8 mouse cellular contexts compared by ENCODE assay signal in the genomic region with DNA sequence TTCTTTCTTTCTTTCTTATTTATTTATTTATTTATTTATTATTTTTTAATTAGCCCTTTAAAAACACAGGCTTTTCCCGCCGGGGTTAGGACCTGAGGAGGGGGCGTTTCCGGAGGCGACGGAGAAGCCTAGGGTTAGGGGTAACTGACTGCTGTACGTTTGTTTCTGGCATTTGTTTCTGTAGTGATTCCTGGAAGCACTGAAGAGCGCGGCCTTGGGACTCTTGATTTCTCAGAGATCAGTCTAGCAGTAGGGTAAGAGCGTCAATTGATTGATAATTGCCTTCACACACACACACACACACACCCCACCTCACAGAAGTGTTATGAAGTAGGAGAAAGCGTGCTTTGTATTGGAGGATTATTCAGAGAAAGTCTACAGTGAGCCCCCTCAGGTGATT. TPM values are rescaled to one million over a fixed set of nuclear protein-coding genes. Genes with fewer than 3 reads are reported as not detected.
DNase-seq lines count a peak whose midpoint lies in the region; ATAC-seq and TF ChIP-seq lines count a peak whose summit lies in the region.

No protein-coding gene starts in this region.

- no peaks in the 10 kb centered on the region for H3K9me3 ChIP-seq in MEL (replicated peaks; ENCODE audit: insufficient read depth, low read length)
- no peaks in the 10 kb centered on the region for H3K9me3 ChIP-seq in forebrain, embryonic 13.5 days (replicated peaks)
- no peaks in the 10 kb centered on the region for H3K9me3 ChIP-seq in liver, embryonic 13.5 days (replicated peaks)

- H3K27me3 ChIP-seq in kidney, adult 2 months (replicated peaks; ENCODE audit: control insufficient read depth, insufficient read depth, low read length) = no peaks in the 10 kb centered on the region
- H3K27me3 ChIP-seq in MEL (ENCODE audit: control insufficient read depth in 1 of 2, insufficient read depth in 2 of 2, low read length in 2 of 2) = no peaks in the 10 kb centered on the region; a peak in 2 of 4 replicates
- peaks cover 3% of the 10 kb centered on the region; the same call in 1 of the 2 replicates for H3K27me3 ChIP-seq in forebrain, embryonic 13.5 days
- peaks cover 9% of the 10 kb centered on the region for H3K27me3 ChIP-seq in liver, embryonic 13.5 days

- TF ChIP-seq RAD21 in MEL (IDR thresholded peaks at IDR 0.05; ENCODE audit: low read depth, low read length) = no peak

- no peak for TF ChIP-seq CTCF in kidney, adult 2 months (conservative IDR thresholded peaks at IDR 0.05; ENCODE audit: insufficient read depth, insufficient read length, low read depth, low read length)
- no peak for TF ChIP-seq CTCF in MEL (IDR thresholded peaks at IDR 0.05 in 2 of 3, conservative IDR thresholded peaks at IDR 0.05 in 1 of 3; ENCODE audit: control insufficient read depth in 1 of 3, insufficient read depth in 1 of 3, low read depth in 2 of 3, low read length in 3 of 3, poor library complexity in 1 of 3, severe bottlenecking in 1 of 3)

- H3K9ac ChIP-seq in MEL (ENCODE audit: control insufficient read depth, low read depth, low read length, poor library complexity, severe bottlenecking) = peak overlapping the region; percentile 65
- peak overlapping the region; percentile 95 for H3K9ac ChIP-seq in forebrain, embryonic 13.5 days
- peak overlapping the region; percentile 86 for H3K9ac ChIP-seq in liver, embryonic 13.5 days

- ATAC-seq in forebrain, embryonic 13.5 days = peak; percentile 32
- ATAC-seq in liver, embryonic 13.5 days (ENCODE audit: low read depth) = no peak

- peak overlapping the region; percentile 87 for H3K4me3 ChIP-seq in kidney, adult 2 months (ENCODE audit: insufficient read depth, low read depth, low read length)
- peak overlapping the region; percentile 66 to 93 for H3K4me3 ChIP-seq in MEL (ENCODE audit: control insufficient read depth in 1 of 2, insufficient read depth in 1 of 2, low read depth in 2 of 2, low read length in 2 of 2)
- peak overlapping the region; percentile 87 for H3K4me3 ChIP-seq in forebrain, embryonic 13.5 days
- H3K4me3 ChIP-seq in liver, embryonic 13.5 days (replicated peaks) = peak overlapping the region; percentile 84

- no peak for DNase-seq in kidney, adult 2 months
- DNase-seq in kidney, postnatal 25 days = no peak
- peak; percentile 21 for DNase-seq in MEL (ENCODE audit: low read depth, low spot score)
- DNase-seq in liver, embryonic 13.5 days = no peak
- no peak for DNase-seq in urinary bladder, adult 2 months (ENCODE audit: low spot score)
- DNase-seq in thymus, postnatal 36 days = no peak
- DNase-seq in right cerebral cortex, postnatal 4 days = no peak

- 16% methylated on average over 11 of the region's 11 CpGs for WGBS in kidney, adult 2 months
- 2% methylated on average over 11 of the region's 11 CpGs for WGBS in forebrain, embryonic 13.5 days
- WGBS in liver, embryonic 13.5 days (ENCODE audit: insufficient replicate concordance) = 14% methylated on average over 11 of the region's 11 CpGs

- peaks cover 6% of the 10 kb centered on the region; the same call in 1 of the 2 replicates for H3K4me1 ChIP-seq in kidney, adult 2 months (ENCODE audit: control insufficient read depth, insufficient read depth, low read length)
- peaks cover 5 to 6% of the 10 kb centered on the region in 2 experiments; a peak in 3 of 4 replicates for H3K4me1 ChIP-seq in MEL (ENCODE audit: control insufficient read depth in 1 of 2, insufficient read depth in 2 of 2, low read length in 2 of 2)
- peaks cover 16% of the 10 kb centered on the region for H3K4me1 ChIP-seq in forebrain, embryonic 13.5 days
- peaks cover 11% of the 10 kb centered on the region for H3K4me1 ChIP-seq in liver, embryonic 13.5 days (replicated peaks)

- peak overlapping the region; percentile 73 for H3K4me2 ChIP-seq in forebrain, embryonic 13.5 days
- peak overlapping the region; percentile 96 for H3K4me2 ChIP-seq in liver, embryonic 13.5 days

- H3K36me3 ChIP-seq in kidney, adult 2 months (ENCODE audit: control insufficient read depth, insufficient read depth, low read length) = no peaks in the 10 kb centered on the region
- peaks cover 0 to 14% of the 10 kb centered on the region in 2 experiments for H3K36me3 ChIP-seq in MEL (ENCODE audit: control insufficient read depth in 1 of 2, insufficient read depth in 2 of 2, low read length in 2 of 2)
- H3K36me3 ChIP-seq in forebrain, embryonic 13.5 days (ENCODE audit: poor library complexity, severe bottlenecking) = 0 out of 2 replicates have a peak, but pooled peaks cover 4% of the 10 kb centered on the region
- no peaks in the 10 kb centered on the region for H3K36me3 ChIP-seq in liver, embryonic 13.5 days

- no peak for TF ChIP-seq EP300 in MEL (IDR thresholded peaks at IDR 0.05; ENCODE audit: low read depth in 1 of 2, low read length in 2 of 2)

- no peak overlapping the region for H3K27ac ChIP-seq in kidney, adult 2 months (ENCODE audit: insufficient read depth, low read depth, low read length)
- no peak overlapping the region for H3K27ac ChIP-seq in MEL (ENCODE audit: control insufficient read depth, low read depth, low read length)
- peak overlapping the region; percentile 75; the same call in 1 of the 2 replicates for H3K27ac ChIP-seq in forebrain, embryonic 13.5 days
- no peak overlapping the region for H3K27ac ChIP-seq in liver, embryonic 13.5 days

- TF ChIP-seq POLR2A in kidney, adult 2 months (IDR thresholded peaks at IDR 0.05; ENCODE audit: low read depth, low read length) = no peak
- TF ChIP-seq POLR2A in MEL (IDR thresholded peaks at IDR 0.05; ENCODE audit: control insufficient read depth in 1 of 2, insufficient read depth in 1 of 2, low read depth in 1 of 2, low read length in 2 of 2, poor library complexity in 1 of 2) = no peak

- H3K79me2 ChIP-seq in MEL (ENCODE audit: control insufficient read depth, insufficient read depth, low read length, poor library complexity) = peaks cover 5% of the 10 kb centered on the region; the same call in 1 of the 2 replicates

TF ChIP-seq in MEL, 35 proteins besides CTCF, POLR2A, EP300 and RAD21:
- TF ChIP-seq ZMIZ1 (IDR thresholded peaks at IDR 0.05; ENCODE audit: low read depth, low read length) = no peak
- no peak for TF ChIP-seq SMC3 (IDR thresholded peaks at IDR 0.05; ENCODE audit: low read depth, low read length)
- no peak for TF ChIP-seq MAZ (IDR thresholded peaks at IDR 0.05; ENCODE audit: low read depth, low read length)
- TF ChIP-seq MAFK (IDR thresholded peaks at IDR 0.05; ENCODE audit: borderline replicate concordance, low read depth, low read length) = no peak
- TF ChIP-seq TCF12 (IDR thresholded peaks at IDR 0.05; ENCODE audit: low read depth, low read length) = no peak
- TF ChIP-seq CHD2 (IDR thresholded peaks at IDR 0.05; ENCODE audit: low read length) = no peak
- TF ChIP-seq HCFC1 (IDR thresholded peaks at IDR 0.05; ENCODE audit: low read depth, low read length) = no peak
- TF ChIP-seq MAX (IDR thresholded peaks at IDR 0.05; ENCODE audit: low read length) = no peak

RNA-seq across cellular contexts. Expression of gene Iqcb1, which starts 0.6 kb away (rescaled TPM):
- 1.7 and 3.0 TPM in 2 replicates for polyA plus RNA-seq in kidney, adult 2 months (2012; rRNA removed)
- total RNA-seq in MEL (2012; rRNA removed) = 8.7 and 11.2 TPM in 2 replicates
- 10 to 100 TPM in 1 of 2 experiments, not detected in 1; 14.2 TPM for polyA plus RNA-seq in MEL (2012; ENCODE audit: insufficient read depth in 1 of 2, insufficient read length in 2 of 2, low read depth in 1 of 2, low replicate concordance in 2 of 2, missing spikeins in 1 of 2)
- 60.3 and 60.4 TPM in 2 replicates for polyA plus RNA-seq in forebrain, embryonic 13.5 days (2015; fragmentation: Nextera tagmentation; extraction: Ambion mirVana)
- polyA plus RNA-seq in liver, embryonic 13.5 days (2015; fragmentation: Nextera tagmentation; extraction: Ambion mirVana) = 10.2 and 10.9 TPM in 2 replicates
- polyA plus RNA-seq in urinary bladder, adult 2 months (2012; rRNA removed) = 17.0 and 17.2 TPM in 2 replicates

RNA-seq across cellular contexts. Expression of gene Slc15a2, which starts 44.1 kb away (rescaled TPM):
- polyA plus RNA-seq in kidney, adult 2 months (2012; rRNA removed) = 92.1 and 97.9 TPM in 2 replicates
- not detected in 2 replicates for total RNA-seq in MEL (2012; rRNA removed)
- not detected for polyA plus RNA-seq in MEL (2012; ENCODE audit: insufficient read depth in 1 of 2, insufficient read length in 2 of 2, low read depth in 1 of 2, low replicate concordance in 2 of 2, missing spikeins in 1 of 2)
- polyA plus RNA-seq in forebrain, embryonic 13.5 days (2015; fragmentation: Nextera tagmentation; extraction: Ambion mirVana) = 13.0 and 14.6 TPM in 2 replicates
- polyA plus RNA-seq in liver, embryonic 13.5 days (2015; fragmentation: Nextera tagmentation; extraction: Ambion mirVana) = 1.9 TPM in 2 replicates
- 1.6 and 6.5 TPM in 2 replicates for polyA plus RNA-seq in urinary bladder, adult 2 months (2012; rRNA removed)

RNA-seq across cellular contexts. Expression of gene Eaf2, which starts 46.0 kb away (rescaled TPM):
- 7.3 and 10.4 TPM in 2 replicates for polyA plus RNA-seq in kidney, adult 2 months (2012; rRNA removed)
- 0.27 and 0.65 TPM in 2 replicates for total RNA-seq in MEL (2012; rRNA removed)
- polyA plus RNA-seq in MEL (2012; ENCODE audit: insufficient read depth in 1 of 2, insufficient read length in 2 of 2, low read depth in 1 of 2, low replicate concordance in 2 of 2, missing spikeins in 1 of 2) = under 1 TPM in 1 of 2 experiments, not detected in 1; 0.68 TPM
- polyA plus RNA-seq in forebrain, embryonic 13.5 days (2015; fragmentation: Nextera tagmentation; extraction: Ambion mirVana) = 0.71 and 0.99 TPM in 2 replicates
- 0.41 and 0.59 TPM in 2 replicates for polyA plus RNA-seq in liver, embryonic 13.5 days (2015; fragmentation: Nextera tagmentation; extraction: Ambion mirVana)
- polyA plus RNA-seq in urinary bladder, adult 2 months (2012; rRNA removed) = 6.3 and 7.0 TPM in 2 replicates

RNA-seq across cellular contexts. Expression of gene Golgb1, which starts 46.1 kb away (rescaled TPM):
- polyA plus RNA-seq in kidney, adult 2 months (2012; rRNA removed) = 36.2 and 48.8 TPM in 2 replicates
- 15.8 and 16.8 TPM in 2 replicates for total RNA-seq in MEL (2012; rRNA removed)
- 10 to 100 TPM; 34.1 to 35.0 TPM for polyA plus RNA-seq in MEL (2012; ENCODE audit: insufficient read depth in 1 of 2, insufficient read length in 2 of 2, low read depth in 1 of 2, low replicate concordance in 2 of 2, missing spikeins in 1 of 2)
- 93.8 and 97.1 TPM in 2 replicates for polyA plus RNA-seq in forebrain, embryonic 13.5 days (2015; fragmentation: Nextera tagmentation; extraction: Ambion mirVana)
- 30.7 and 31.0 TPM in 2 replicates for polyA plus RNA-seq in liver, embryonic 13.5 days (2015; fragmentation: Nextera tagmentation; extraction: Ambion mirVana)
- polyA plus RNA-seq in urinary bladder, adult 2 months (2012; rRNA removed) = 55.2 and 61.2 TPM in 2 replicates
